ENCODE assay signal across 19 mouse cellular contexts in genomic region chr6:136304369-136304988, GRCm38 (mm10). TPM values are rescaled to one million over a fixed set of nuclear protein-coding genes. Genes with fewer than 3 reads are reported as not detected.
DNase-seq lines count a peak whose midpoint lies in the region; ATAC-seq and TF ChIP-seq lines count a peak whose summit lies in the region.
"Had no signal": no experiment of that assay in that cellular context is flagged by ENCODE, and none has a peak within 500 bp of the region (broad histone marks: within the 10 kb centered on the region; RNA-seq: fewer than 3 reads in every experiment).

No protein-coding gene starts in this region.

- no peak for TF ChIP-seq CTCF in layer of hippocampus, adult 2 months (conservative IDR thresholded peaks at IDR 0.05)
- no peak for TF ChIP-seq CTCF in gastrocnemius, adult 2 months (IDR thresholded peaks at IDR 0.05)

- H3K4me3 ChIP-seq in layer of hippocampus, adult 2 months = no peak overlapping the region; the same call in 1 of the 2 replicates
- H3K4me3 ChIP-seq in midbrain, embryonic 15.5 days = no peak overlapping the region
- no peak overlapping the region for H3K4me3 ChIP-seq in gastrocnemius, adult 2 months
- H3K4me3 ChIP-seq: embryonic facial prominence, embryonic 10.5 days; heart, adult 2 months; limb, embryonic 15.5 days had no signal

- intact Hi-C loops in gastrocnemius, adult 2 months (cut with DNase I) = no loop called here

- H3K9me3 ChIP-seq in midbrain, embryonic 15.5 days = no peaks in the 10 kb centered on the region
- H3K9me3 ChIP-seq: embryonic facial prominence, embryonic 10.5 days; limb, embryonic 15.5 days had no signal

- no peak overlapping the region for H3K4me2 ChIP-seq in midbrain, embryonic 15.5 days
- H3K4me2 ChIP-seq: limb, embryonic 15.5 days; lung, embryonic 14.5 days had no signal

- no peak overlapping the region for H3K9ac ChIP-seq in midbrain, embryonic 15.5 days
- H3K9ac ChIP-seq: limb, embryonic 15.5 days; lung, embryonic 14.5 days had no signal

- 0 out of 2 replicates have a peak, but pooled peaks have one; percentile 50 for ATAC-seq in midbrain, embryonic 15.5 days (replicated peaks)

- H3K36me3 ChIP-seq in midbrain, embryonic 15.5 days (replicated peaks) = no peaks in the 10 kb centered on the region
- H3K36me3 ChIP-seq: embryonic facial prominence, embryonic 10.5 days; limb, embryonic 15.5 days had no signal

- peaks cover 7% of the 10 kb centered on the region for H3K4me1 ChIP-seq in midbrain, embryonic 15.5 days
- H3K4me1 ChIP-seq: embryonic facial prominence, embryonic 10.5 days; limb, embryonic 15.5 days had no signal

- no peaks in the 10 kb centered on the region for H3K27me3 ChIP-seq in midbrain, embryonic 15.5 days (replicated peaks)
- H3K27me3 ChIP-seq: limb, embryonic 15.5 days had no signal

- 59% methylated on average over 11 of the region's 11 CpGs for WGBS in midbrain, embryonic 15.5 days

- peak; percentile 80 for DNase-seq in heart, adult 11 months
- no peak for DNase-seq in heart, postnatal 4 days
- peak; percentile 64 for DNase-seq in brain, embryonic 18.5 days (ENCODE audit: low read depth, low spot score)
- peak; percentile 58 to 81 for DNase-seq in layer of hippocampus, adult 2 months (ENCODE audit: low spot score in 2 of 2)
- DNase-seq in T-cell, adult 2 months (ENCODE audit: low spot score) = no peak
- no peak for DNase-seq in gastrocnemius, adult 2 months
- no peak for DNase-seq in kidney, postnatal 10 days
- DNase-seq: adrenal gland, postnatal 14 days; B cell, adult 2 months; cerebellum, adult 2 months; heart, adult 2 months; heart, postnatal 14 days; kidney, adult 11 months; lung, embryonic 14.5 days had no signal

- peak overlapping the region; percentile 98 for H3K27ac ChIP-seq in layer of hippocampus, adult 2 months
- H3K27ac ChIP-seq in midbrain, embryonic 15.5 days = peak overlapping the region; percentile 26; the same call in 1 of the 2 replicates
- H3K27ac ChIP-seq in gastrocnemius, adult 2 months = no peak overlapping the region
- H3K27ac ChIP-seq: embryonic facial prominence, embryonic 10.5 days; heart, adult 2 months; limb, embryonic 15.5 days had no signal

RNA-seq across cellular contexts. Expression of gene Gm8994, which starts 22.9 kb away (rescaled TPM):
- not detected for total RNA-seq in heart, postnatal 4 days (2021)
- not detected for total RNA-seq in layer of hippocampus, adult 2 months (2021)
- not detected in 2 replicates for polyA plus RNA-seq in midbrain, embryonic 15.5 days (2015; fragmentation: Nextera tagmentation; extraction: Ambion mirVana)
- not detected for total RNA-seq in gastrocnemius, adult 2 months (2021)
- total RNA-seq: adrenal gland, postnatal 14 days; heart, adult 2 months; heart, postnatal 14 days; megakaryocyte, adult 5-6 weeks had no signal
- polyA plus RNA-seq: embryonic facial prominence, embryonic 10.5 days; heart, adult 2 months; large intestine, adult 2 months; limb, embryonic 15.5 days; lung, embryonic 14.5 days had no signal

Comparison
In these comparisons a context has a peak if more than half of its experiments do, and no peak if none do; other contexts are left out.
1. DNase-seq: peak in heart, adult 11 months (single experiment), brain, embryonic 18.5 days (single experiment) and layer of hippocampus, adult 2 months (2 of 2); none in heart, postnatal 4 days (single experiment), T-cell, adult 2 months (single experiment), gastrocnemius, adult 2 months (single experiment) and kidney, postnatal 10 days (single experiment).